Mouse (Mus musculus) MEL (cell line): Measurements from ENCODE around the gene Cic. TPM values are rescaled to one million over a fixed set of nuclear protein-coding genes. Genes with fewer than 3 reads are reported as not detected.

Experiments used
- DNase-seq: peaks from one replicate; pipeline ENCODE4 v3.0.0; 2011; ENCODE audit warnings: low read depth, low spot score
- H3K27ac ChIP-seq: 2 replicates; pipeline ENCODE4 v1.5.1; 2012; ENCODE audit warnings: low read depth, mild to moderate bottlenecking, control low read depth, low read length, moderate library complexity; ENCODE audit not compliant: control insufficient read depth
- H3K27me3 ChIP-seq, 2 experiments: fragments of 150-350 bp in 1 of 2; sonication (generic) in 1 of 2; 2 replicates each; pipeline ENCODE4 v1.6.1; 2012; ENCODE audit warnings: low read length in 2 of 2, mild to moderate bottlenecking in 2 of 2, improper control_type of control experiment in 1 of 2, moderate library complexity in 1 of 2; ENCODE audit not compliant: insufficient read depth in 2 of 2, control insufficient read depth in 1 of 2
- H3K36me3 ChIP-seq, 2 experiments: 2 replicates each; pipeline ENCODE4 v1.6.1; 2012 to 2014; ENCODE audit warnings: low read length in 2 of 2, improper control_type of control experiment in 1 of 2, inconsistent platforms in 1 of 2, mild to moderate bottlenecking in 1 of 2; ENCODE audit not compliant: insufficient read depth in 2 of 2, control insufficient read depth in 1 of 2
- H3K4me1 ChIP-seq, 2 experiments: fragments of 150-350 bp in 1 of 2; sonication (generic) in 1 of 2; 2 replicates each; pipeline ENCODE4 v1.6.1; 2012; ENCODE audit warnings: low read length in 2 of 2, improper control_type of control experiment in 1 of 2, mild to moderate bottlenecking in 1 of 2; ENCODE audit not compliant: insufficient read depth in 2 of 2, control insufficient read depth in 1 of 2
- H3K4me3 ChIP-seq, 2 experiments: fragments of 150-350 bp in 1 of 2; sonication (generic) in 1 of 2; 2 replicates each; pipeline ENCODE4 v1.5.1; 2012; ENCODE audit warnings: low read depth in 2 of 2, low read length in 2 of 2, mild to moderate bottlenecking in 2 of 2, moderate library complexity in 2 of 2, control low read depth in 1 of 2, improper control_type of control experiment in 1 of 2; ENCODE audit not compliant: control insufficient read depth in 1 of 2, insufficient read depth in 1 of 2
- H3K79me2 ChIP-seq: 2 replicates; pipeline ENCODE4 v1.6.1; 2012; ENCODE audit warnings: mild to moderate bottlenecking, low read length, moderate library complexity; ENCODE audit not compliant: control insufficient read depth, poor library complexity, insufficient read depth
- H3K9ac ChIP-seq: 2 replicates; pipeline ENCODE4 v1.6.1; 2012; ENCODE audit warnings: low read depth, mild to moderate bottlenecking, control low read depth, low read length, moderate library complexity; ENCODE audit not compliant: control insufficient read depth, poor library complexity, severe bottlenecking
- H3K9me3 ChIP-seq: fragments of 150-350 bp; sonication (generic); replicated peaks from 2 replicates; pipeline ENCODE4 v1.6.1; 2012; ENCODE audit warnings: mild to moderate bottlenecking, low read length, improper control_type of control experiment, moderate library complexity; ENCODE audit not compliant: insufficient read depth
- CTCF ChIP-seq, 3 experiments: IDR thresholded peaks in 2 of 3; conservative IDR thresholded peaks in 1 of 3; 2 replicates each; pipeline ENCODE4 v1.5.1; 2011 to 2012; ENCODE audit warnings: low read length in 3 of 3, low read depth in 2 of 3, mild to moderate bottlenecking in 2 of 3, improper control_type of control experiment in 1 of 3, inconsistent platforms in 1 of 3, mixed read lengths in 1 of 3, moderate library complexity in 1 of 3; ENCODE audit not compliant: control insufficient read depth in 1 of 3, insufficient read depth in 1 of 3, poor library complexity in 1 of 3, severe bottlenecking in 1 of 3
- KAT2A ChIP-seq: conservative IDR thresholded peaks from 2 replicates; pipeline ENCODE4 v1.6.1; 2012; ENCODE audit warnings: low read depth, low read length, improper control_type of control experiment, inconsistent platforms
- MAFK ChIP-seq: IDR thresholded peaks from 2 replicates; pipeline ENCODE4 v1.6.1; 2011; ENCODE audit warnings: low read depth, mild to moderate bottlenecking, low read length, improper control_type of control experiment, borderline replicate concordance
- MAZ ChIP-seq: IDR thresholded peaks from 2 replicates; pipeline ENCODE4 v1.6.1; 2012; ENCODE audit warnings: low read depth, mild to moderate bottlenecking, inconsistent platforms, low read length, improper control_type of control experiment
- MEF2A ChIP-seq: IDR thresholded peaks from 2 replicates; pipeline ENCODE4 v1.6.1; 2014; ENCODE audit warnings: low read depth, mild to moderate bottlenecking, inconsistent platforms, low read length, improper control_type of control experiment; ENCODE audit not compliant: poor library complexity, insufficient replicate concordance, severe bottlenecking; ENCODE audit errors: extremely low read depth
- MXI1 ChIP-seq: IDR thresholded peaks from 2 replicates; pipeline ENCODE4 v1.6.1; 2011; ENCODE audit warnings: mild to moderate bottlenecking, low read depth, low read length, improper control_type of control experiment
- POLR2AphosphoS2 ChIP-seq: IDR thresholded peaks from 2 replicates; pipeline ENCODE4 v1.6.1; 2011; ENCODE audit warnings: low read length, improper control_type of control experiment
- POLR2AphosphoS5 ChIP-seq: IDR thresholded peaks from 2 replicates; pipeline ENCODE4 v1.6.1; 2012; ENCODE audit warnings: low read depth, borderline replicate concordance, mild to moderate bottlenecking, inconsistent platforms, low read length, moderate library complexity, mixed read lengths
- RCOR1 ChIP-seq: IDR thresholded peaks from 2 replicates; pipeline ENCODE4 v1.6.1; 2012; ENCODE audit warnings: low read depth, mild to moderate bottlenecking, inconsistent platforms, low read length, improper control_type of control experiment
- SIN3A ChIP-seq: IDR thresholded peaks from 2 replicates; pipeline ENCODE4 v1.6.1; 2012; ENCODE audit warnings: low read length, improper control_type of control experiment, inconsistent platforms
- TAL1 ChIP-seq: IDR thresholded peaks from 2 replicates; pipeline ENCODE4 v1.6.1; 2012; ENCODE audit warnings: mild to moderate bottlenecking, inconsistent platforms, low read length, moderate library complexity, mixed read lengths
- UBTF ChIP-seq: IDR thresholded peaks from 2 replicates; pipeline ENCODE4 v1.6.1; 2012; ENCODE audit warnings: low read depth, mild to moderate bottlenecking, inconsistent platforms, low read length, improper control_type of control experiment, moderate library complexity, borderline replicate concordance; ENCODE audit not compliant: insufficient read depth
- ZMIZ1 ChIP-seq: IDR thresholded peaks from 2 replicates; pipeline ENCODE4 v1.6.1; 2012; ENCODE audit warnings: low read depth, mild to moderate bottlenecking, inconsistent platforms, low read length, improper control_type of control experiment, moderate library complexity
- ZNF384 ChIP-seq: IDR thresholded peaks from 2 replicates; pipeline ENCODE4 v1.6.1; 2012; ENCODE audit warnings: low read depth, mild to moderate bottlenecking, inconsistent platforms, low read length, improper control_type of control experiment
- polyA plus RNA-seq, 2 experiments: library from polyadenylated mRNA; stranded (reverse) in 1 of 2; unstranded in 1 of 2; fragments of >175 nt in 1 of 2; fragments of >200 nt in 1 of 2; gene quantifications; 2 replicates each; pipeline versions ENCODE4 v1.2.1 to v1.2.4; 2012; ENCODE audit warnings: low replicate concordance in 2 of 2, low read depth in 1 of 2; ENCODE audit not compliant: insufficient read length in 2 of 2, insufficient read depth in 1 of 2, missing spikeins in 1 of 2
- total RNA-seq: library from RNA; depleted of rRNA; stranded (reverse); fragments of 300-350 nt; gene quantifications from 2 replicates; pipeline ENCODE4 v1.2.3, GENCODE M21; 2012

The Cic gene
- total and polyA plus RNA-seq, 3 experiments: 56.6 to 157 (median 157) TPM

- peak; percentile 43; the same call in 1 of the 2 replicates for TF ChIP-seq MXI1
- no peak for TF ChIP-seq MEF2A
- TF ChIP-seq SIN3A: 0 out of 2 replicates have a peak, but pooled peaks have one; percentile 26
- no peaks in the 10 kb centered on the region for H3K9me3 ChIP-seq
- H3K4me3 ChIP-seq: no peak within 1 kb of the TSS
- peaks cover 1 to 2% of the 10 kb centered on the region in 2 experiments; a peak in 2 of 4 replicates for H3K27me3 ChIP-seq
- no peaks in the 10 kb centered on the region for H3K79me2 ChIP-seq
- H3K9ac ChIP-seq: no peak within 1 kb of the TSS
- H3K27ac ChIP-seq: no peak within 1 kb of the TSS
- H3K4me1 ChIP-seq: no peaks in the 10 kb centered on the region
- H3K36me3 ChIP-seq: no peaks in the 10 kb centered on the region
- peak; percentile 69 for DNase-seq
Observed at GRCm38 (mm10) chr7:25305956-25306613, 38.6 kb downstream of the Cic start, which contains the start of gene Tmem145. Gene Tmem145, plus strand, starts transcription at chr7:25306106.

- Histone ChIP-seq H3K9me3 (no peaks in the 10 kb centered on the region), H3K9ac (no peak overlapping the region), H3K36me3 (no peaks in the 10 kb centered on the region), H3K27me3 (peaks cover 1 to 2% of the 10 kb centered on the region in 2 experiments; a peak in 3 of 4 replicates), H3K27ac (no peak overlapping the region), H3K4me1 (no peaks in the 10 kb centered on the region), H3K4me3 (no peak overlapping the region), H3K79me2 (no peaks in the 10 kb centered on the region)
- DNase-seq: no peak
- no peak for TF ChIP-seq ZNF384
- no peak for TF ChIP-seq KAT2A
- no peak for TF ChIP-seq POLR2AphosphoS5
Observed at GRCm38 (mm10) chr7:25306614-25306996, 39.1 kb downstream of the Cic start.

- Histone ChIP-seq H3K79me2 (no peaks in the 10 kb centered on the region), H3K36me3 (no peaks in the 10 kb centered on the region), H3K4me3 (no peak overlapping the region), H3K4me1 (no peaks in the 10 kb centered on the region), H3K9me3 (no peaks in the 10 kb centered on the region), H3K9ac (no peak overlapping the region), H3K27me3 (peaks cover 2 to 3% of the 10 kb centered on the region in 2 experiments), H3K27ac (no peak overlapping the region)
- DNase-seq: no peak
- TF ChIP-seq TAL1: no peak
- TF ChIP-seq MAFK: no peak
- no peak for TF ChIP-seq MAZ
- no peak for TF ChIP-seq UBTF
- TF ChIP-seq CTCF (IDR thresholded peaks at IDR 0.05 in 2 of 3, conservative IDR thresholded peaks at IDR 0.05 in 1 of 3; ENCODE audit: control insufficient read depth in 1 of 3, insufficient read depth in 1 of 3, low read depth in 2 of 3, low read length in 3 of 3, poor library complexity in 1 of 3, severe bottlenecking in 1 of 3): no peak
- no peak for TF ChIP-seq RCOR1
- no peak for TF ChIP-seq ZMIZ1
- no peak for TF ChIP-seq POLR2AphosphoS2
Observed at GRCm38 (mm10) chr7:25308702-25309318, 41.3 kb downstream of the Cic start.
